Mouse (Mus musculus) G1E (cell line): Measurements from ENCODE around the gene Atp5c1. TPM values are rescaled to one million over a fixed set of nuclear protein-coding genes. Genes with fewer than 3 reads are reported as not detected.
A peak's percentile ranks its signal among the peaks of the same experiment; 100 is the strongest.

Experiments used
- ATAC-seq: 2 replicates; pipeline ENCODE4 v1.8.0; 2016; ENCODE audit warnings: mild to moderate bottlenecking; ENCODE audit not compliant: insufficient number of reproducible peaks, poor library complexity, low FRiP score, severe bottlenecking; ENCODE audit errors: extremely low read depth
- DNase-seq: peaks from one replicate; pipeline ENCODE4 v3.0.0; 2012; ENCODE audit warnings: low spot score
- H3K27me3 ChIP-seq: 2 replicates; pipeline ENCODE4 v1.6.1; 2012; ENCODE audit warnings: mild to moderate bottlenecking, low read length, inconsistent platforms; ENCODE audit not compliant: insufficient read depth
- H3K36me3 ChIP-seq: replicated peaks from 2 replicates; pipeline ENCODE3; 2012; ENCODE audit warnings: mild to moderate bottlenecking, inconsistent platforms
- H3K4me1 ChIP-seq: 2 replicates; pipeline ENCODE4 v1.6.1; 2012; ENCODE audit warnings: low read depth, low read length, inconsistent platforms, mixed read lengths; ENCODE audit not compliant: insufficient read depth
- H3K4me3 ChIP-seq: 2 replicates; pipeline ENCODE4 v1.5.1; 2012; ENCODE audit warnings: low read depth, mild to moderate bottlenecking, inconsistent platforms, low read length, moderate library complexity, mixed read lengths
- H3K9me3 ChIP-seq: replicated peaks from 2 replicates; pipeline ENCODE4 v1.6.1; 2012; ENCODE audit warnings: inconsistent platforms
- CTCF ChIP-seq: IDR thresholded peaks from 2 replicates; pipeline ENCODE4 v1.5.1; 2012; ENCODE audit warnings: low read depth, low read length, inconsistent platforms, mixed read lengths
- GATA1 ChIP-seq: IDR thresholded peaks from 2 replicates; pipeline ENCODE4 v1.6.1; 2012; ENCODE audit warnings: borderline replicate concordance, low read length, inconsistent platforms, mixed read lengths
- GATA2 ChIP-seq: IDR thresholded peaks from 2 replicates; pipeline ENCODE4 v1.6.1; 2012; ENCODE audit warnings: low read depth, low read length, inconsistent platforms, borderline replicate concordance
- POLR2AphosphoS5 ChIP-seq: IDR thresholded peaks from 2 replicates; pipeline ENCODE4 v1.6.1; 2012; ENCODE audit warnings: low read depth, low read length, inconsistent platforms; ENCODE audit not compliant: insufficient replicate concordance
- TAL1 ChIP-seq: conservative IDR thresholded peaks from 2 replicates; pipeline ENCODE4 v1.6.1; 2012; ENCODE audit warnings: low read depth, low read length, inconsistent platforms, mixed read lengths
- polyA plus RNA-seq: library from polyadenylated mRNA; stranded (reverse); fragments of >175 nt; gene quantifications from 2 replicates; pipeline ENCODE4 v1.2.3, GENCODE M21; 2012
- total RNA-seq, 2 experiments: library from RNA; stranded (forward) in 1 of 2; stranded (reverse) in 1 of 2; fragments of 200-1000 nt in 1 of 2; fragments of >200 nt in 1 of 2; fragmentation: Nextera tagmentation in 1 of 2; gene quantifications; 2 replicates each; pipeline ENCODE4 v1.2.3; 2014 to 2017

The Atp5c1 gene
- total and polyA plus RNA-seq, 3 experiments = 34.2 to 488 (median 368) TPM

- no peaks in the 10 kb centered on the region for H3K27me3 ChIP-seq
- peaks cover 43% of the 10 kb centered on the region for H3K4me1 ChIP-seq
- H3K36me3 ChIP-seq = peaks cover 67% of the 10 kb centered on the region
- H3K4me3 ChIP-seq = no peak overlapping the region
- no peaks in the 10 kb centered on the region for H3K9me3 ChIP-seq
- TF ChIP-seq GATA2 (no peak), GATA1 (no peak), CTCF (no peak)
- ATAC-seq = no peak
- no peak for DNase-seq
These were observed 2.4 kb upstream of the Atp5c1 start for GRCm38 (mm10) chr2:10082737-10083136.

GRCm38 (mm10) chr2:10081453-10082080 lies 1.3 kb upstream of the Atp5c1 start:
- H3K27me3 ChIP-seq = no peaks in the 10 kb centered on the region
- TF ChIP-seq GATA2 = no peak
- no peak for TF ChIP-seq CTCF
- TF ChIP-seq GATA1 = no peak
- DNase-seq (no peak), ATAC-seq (no peak)
- H3K9me3 ChIP-seq = no peaks in the 10 kb centered on the region
- peaks cover 62% of the 10 kb centered on the region for H3K36me3 ChIP-seq
- H3K4me3 ChIP-seq = peak overlapping the region; percentile 99; the same call in 1 of the 2 replicates
- H3K4me1 ChIP-seq = peaks cover 47% of the 10 kb centered on the region

- peak; percentile 39 for DNase-seq
These were observed 483 bp downstream of the Atp5c1 start for GRCm38 (mm10) chr2:10079745-10080309.

GRCm38 (mm10) chr2:10076675-10077074 lies 3.6 kb downstream of the Atp5c1 start:
- no peak for TF ChIP-seq GATA2
- no peak for TF ChIP-seq CTCF
- TF ChIP-seq GATA1 = no peak
- TF ChIP-seq TAL1 = no peak
- no peak for TF ChIP-seq POLR2AphosphoS5
- peaks cover 66% of the 10 kb centered on the region for H3K36me3 ChIP-seq
- no peaks in the 10 kb centered on the region for H3K9me3 ChIP-seq
- H3K4me1 ChIP-seq = peaks cover 67% of the 10 kb centered on the region
- DNase-seq = no peak
- H3K4me3 ChIP-seq = no peak overlapping the region; the same call in 1 of the 2 replicates
- ATAC-seq = no peak
- no peaks in the 10 kb centered on the region for H3K27me3 ChIP-seq

More at GRCm38 (mm10) chr2:10079745-10080309, 483 bp downstream of the Atp5c1 start:
- TF ChIP-seq GATA1 (no peak), TAL1 (no peak), POLR2AphosphoS5 (no peak), CTCF (no peak), GATA2 (no peak)
- Histone ChIP-seq H3K36me3 (peaks cover 61% of the 10 kb centered on the region), H3K27me3 (no peaks in the 10 kb centered on the region), H3K9me3 (no peaks in the 10 kb centered on the region), H3K4me3 (peak overlapping the region; percentile 99), H3K4me1 (peaks cover 57% of the 10 kb centered on the region)
- no peak for ATAC-seq

GRCm38 (mm10) chr2:10074470-10074869 lies 5.8 kb downstream of the Atp5c1 start:
- no peak for TF ChIP-seq GATA2
- TF ChIP-seq CTCF = no peak
- TF ChIP-seq POLR2AphosphoS5 = no peak
- no peak for TF ChIP-seq GATA1
- TF ChIP-seq TAL1 = no peak
- H3K4me3 ChIP-seq = no peak overlapping the region
- peaks cover 82% of the 10 kb centered on the region for H3K36me3 ChIP-seq
- no peaks in the 10 kb centered on the region for H3K9me3 ChIP-seq
- H3K4me1 ChIP-seq = peaks cover 67% of the 10 kb centered on the region
- ATAC-seq = no peak
- DNase-seq = no peak
- H3K27me3 ChIP-seq = no peaks in the 10 kb centered on the region

- Histone ChIP-seq H3K36me3 (peaks cover 92% of the 10 kb centered on the region), H3K4me1 (peaks cover 48% of the 10 kb centered on the region), H3K9me3 (no peaks in the 10 kb centered on the region), H3K4me3 (no peak overlapping the region), H3K27me3 (no peaks in the 10 kb centered on the region)
- no peak for DNase-seq
- TF ChIP-seq GATA1 (no peak), GATA2 (no peak), POLR2AphosphoS5 (no peak), CTCF (no peak), TAL1 (no peak)
- ATAC-seq = no peak
These were observed 8.6 kb downstream of the Atp5c1 start for GRCm38 (mm10) chr2:10071751-10072150.
